Mouse (Mus musculus): ENCODE data around the gene Cog1. TPM values are rescaled to one million over a fixed set of nuclear protein-coding genes. Genes with fewer than 3 reads are reported as not detected.

Cog1 gene
- polyA plus RNA-seq, 1 experiment, result 49.9 TPM

DNA sequence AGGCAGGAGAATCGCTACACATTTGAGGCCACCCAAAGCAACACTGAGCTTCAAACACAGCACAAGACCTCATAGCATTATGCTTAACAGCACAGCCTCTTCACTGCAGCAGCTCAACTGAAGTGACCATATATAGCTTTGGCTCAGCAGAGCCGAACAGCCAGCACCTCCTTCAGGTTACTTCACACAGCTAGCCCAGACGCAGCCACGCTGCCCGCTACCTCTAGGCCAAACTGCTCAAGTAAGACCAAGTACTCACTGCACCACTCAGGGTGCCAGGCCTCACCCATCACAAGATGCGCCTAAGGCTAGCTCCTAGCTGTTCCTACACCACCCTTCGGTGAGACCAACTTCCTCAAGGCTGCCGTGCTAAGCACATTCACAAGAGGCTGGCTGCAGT lies 29.4 kb downstream of the Cog1 start:
- TF ChIP-seq POLR2A (IDR thresholded peaks at IDR 0.05; ENCODE audit: borderline replicate concordance, low read depth, low read length) (no peak), CTCF (IDR thresholded peaks at IDR 0.05; ENCODE audit: low read depth, low read length) (no peak)
- H3K27ac ChIP-seq (ENCODE audit: insufficient read depth, low read depth, low read length), result no peak overlapping the region
- no peak overlapping the region for H3K4me3 ChIP-seq (ENCODE audit: insufficient read depth, low read length)
- H3K4me1 ChIP-seq (ENCODE audit: control insufficient read depth, insufficient read depth, low read length), result peaks cover 32% of the 10 kb centered on the region

DNA sequence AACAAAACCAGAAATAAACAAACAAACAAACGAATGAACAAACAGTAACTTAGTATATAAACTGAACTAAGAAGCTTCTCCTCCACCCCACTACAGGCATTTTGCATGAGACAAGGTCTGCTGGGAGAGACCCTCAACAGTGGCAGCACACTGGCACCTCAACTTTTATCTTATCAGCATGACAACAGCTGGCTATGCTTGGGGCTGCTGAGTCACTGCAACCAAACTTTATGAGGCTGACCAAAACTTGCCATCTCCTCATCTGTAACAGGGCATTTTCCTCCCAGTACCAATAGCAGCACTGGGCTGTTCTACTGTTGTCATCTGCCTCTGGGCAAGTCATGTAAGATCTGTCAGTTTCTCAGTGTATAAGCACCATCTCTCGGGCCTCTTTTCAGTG lies 32.0 kb downstream of the Cog1 start:
- Histone ChIP-seq H3K27ac (ENCODE audit: insufficient read depth, low read depth, low read length) (no peak overlapping the region), H3K4me1 (ENCODE audit: control insufficient read depth, insufficient read depth, low read length) (peaks cover 38% of the 10 kb centered on the region), H3K4me3 (ENCODE audit: insufficient read depth, low read length) (no peak overlapping the region)
- TF ChIP-seq POLR2A (IDR thresholded peaks at IDR 0.05; ENCODE audit: borderline replicate concordance, low read depth, low read length) (no peak), CTCF (IDR thresholded peaks at IDR 0.05; ENCODE audit: low read depth, low read length) (no peak)

DNA sequence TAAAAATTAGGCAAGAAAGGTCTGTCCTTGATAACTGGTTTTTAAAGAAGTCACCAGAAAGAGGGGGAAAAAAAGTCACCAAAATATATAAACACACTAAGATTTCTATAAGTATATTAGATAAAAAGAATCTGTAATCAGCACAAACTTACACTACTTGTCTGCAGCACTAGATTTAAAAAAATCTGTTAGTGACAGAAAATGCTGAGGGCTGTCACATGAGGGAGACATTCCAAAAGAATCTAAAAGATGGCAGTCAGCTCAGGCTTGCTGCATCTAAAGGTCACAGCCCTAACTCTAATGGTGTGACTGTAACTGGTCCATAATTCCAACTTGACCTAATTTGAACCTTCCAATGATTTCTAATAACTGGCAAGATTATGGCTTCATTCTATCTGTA lies 33.0 kb downstream of the Cog1 start:
- TF ChIP-seq CTCF (IDR thresholded peaks at IDR 0.05; ENCODE audit: low read depth, low read length), result no peak
- TF ChIP-seq POLR2A (IDR thresholded peaks at IDR 0.05; ENCODE audit: borderline replicate concordance, low read depth, low read length), result no peak
- H3K4me3 ChIP-seq (ENCODE audit: insufficient read depth, low read length), result no peak overlapping the region
- H3K27ac ChIP-seq (ENCODE audit: insufficient read depth, low read depth, low read length), result no peak overlapping the region
- peaks cover 43% of the 10 kb centered on the region for H3K4me1 ChIP-seq (ENCODE audit: control insufficient read depth, insufficient read depth, low read length)

DNA sequence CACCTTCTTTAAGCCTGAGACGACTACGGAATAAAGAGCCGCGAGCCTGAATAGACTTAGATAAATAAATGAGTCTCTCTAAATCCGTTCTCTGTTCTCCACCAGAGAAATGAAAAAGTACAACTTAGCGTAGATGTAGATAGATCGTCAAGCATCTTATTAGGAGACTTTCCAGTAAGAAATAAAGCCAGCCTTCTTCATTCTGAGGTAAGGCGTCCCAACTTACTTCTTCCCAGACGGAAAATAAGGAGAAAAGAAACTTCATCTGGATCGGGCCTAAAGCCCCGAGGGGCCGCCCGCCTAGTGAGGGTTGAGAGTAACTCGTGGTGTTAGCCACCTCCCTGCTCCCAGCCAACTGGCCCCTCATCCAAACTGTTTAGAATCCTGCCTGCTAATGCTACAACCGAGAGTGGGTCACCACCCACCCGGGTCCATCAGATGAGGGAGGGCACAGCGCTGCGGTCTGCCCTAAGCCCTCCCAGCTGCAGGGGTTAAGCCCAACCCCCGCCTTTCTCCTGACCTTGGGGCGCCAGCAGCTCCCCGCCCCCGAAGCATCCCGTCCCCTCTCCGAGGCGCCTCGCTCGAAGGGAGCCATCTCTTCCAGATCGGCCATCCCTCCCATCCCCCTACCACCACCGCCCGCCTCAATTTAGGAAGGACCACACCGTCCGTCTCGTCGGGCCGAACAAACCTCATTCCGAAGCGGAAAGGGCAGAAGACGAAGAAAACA lies 34.1 kb downstream of the Cog1 start:
- Histone ChIP-seq H3K27ac (ENCODE audit: insufficient read depth, low read depth, low read length) (peak overlapping the region; percentile 77), H3K4me1 (ENCODE audit: control insufficient read depth, insufficient read depth, low read length) (peaks cover 37% of the 10 kb centered on the region), H3K4me3 (ENCODE audit: insufficient read depth, low read length) (peak overlapping the region; percentile 91)
- no peak for TF ChIP-seq POLR2A (IDR thresholded peaks at IDR 0.05; ENCODE audit: borderline replicate concordance, low read depth, low read length)

DNA sequence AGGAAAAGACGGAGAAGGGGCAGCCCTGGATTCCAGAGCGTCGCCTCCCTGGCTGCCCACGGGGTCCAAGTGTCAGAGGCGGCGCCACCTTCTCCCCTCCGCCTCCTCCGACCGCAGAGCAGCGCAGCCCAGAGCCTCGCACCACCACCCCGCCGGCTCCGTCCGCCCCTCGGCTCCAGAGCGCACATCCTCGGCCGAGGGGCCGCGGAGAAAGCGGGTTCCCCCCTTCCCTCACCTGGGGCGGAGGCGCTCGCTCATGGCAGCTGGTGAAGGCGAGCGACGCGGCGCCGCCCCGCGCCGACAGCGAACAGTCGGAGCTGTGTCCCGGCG lies 34.6 kb downstream of the Cog1 start:
- peaks cover 33% of the 10 kb centered on the region for H3K4me1 ChIP-seq (ENCODE audit: control insufficient read depth, insufficient read depth, low read length)
- TF ChIP-seq CTCF (IDR thresholded peaks at IDR 0.05; ENCODE audit: low read depth, low read length) (no peak), POLR2A (IDR thresholded peaks at IDR 0.05; ENCODE audit: borderline replicate concordance, low read depth, low read length) (no peak)
- H3K4me3 ChIP-seq (ENCODE audit: insufficient read depth, low read length), result peak overlapping the region; percentile 91
- H3K27ac ChIP-seq (ENCODE audit: insufficient read depth, low read depth, low read length), result peak overlapping the region; percentile 77

DNA sequence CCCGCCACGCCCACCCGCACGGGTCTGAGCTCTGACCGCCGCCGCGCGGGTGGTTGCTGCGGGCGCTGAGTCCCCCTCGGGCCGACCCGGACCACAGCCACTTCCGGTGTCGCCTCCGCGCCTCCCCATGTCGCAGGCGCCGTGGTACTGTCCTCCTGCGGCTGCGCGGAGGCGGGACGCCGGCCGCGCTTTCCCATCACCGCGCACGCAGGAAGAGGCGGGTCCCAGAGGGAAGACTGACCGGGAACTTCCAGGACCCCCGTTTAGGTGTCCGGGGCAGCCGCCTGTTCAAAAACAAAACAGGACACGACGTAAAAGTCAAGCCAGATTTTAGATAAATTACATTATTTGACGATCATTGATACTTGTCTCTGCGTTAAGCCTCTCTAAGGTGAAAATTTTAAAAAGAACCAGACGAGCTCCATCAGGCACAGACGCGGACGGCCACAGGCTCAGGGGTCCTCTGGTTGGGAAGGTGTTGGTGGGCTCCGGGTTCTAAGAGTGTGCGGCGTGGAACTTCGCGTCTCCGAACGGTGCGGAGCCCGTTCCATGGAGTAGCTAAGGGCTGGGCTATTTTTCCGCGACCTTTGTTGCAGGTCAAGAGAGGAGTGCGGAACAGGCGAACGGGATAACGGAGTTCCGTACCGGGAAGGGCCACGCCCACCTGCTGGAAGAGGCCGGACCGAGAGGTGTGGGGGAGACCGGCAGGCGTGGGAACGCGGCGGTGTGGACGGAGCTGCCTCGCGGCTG lies 35.2 kb downstream of the Cog1 start, which contains the start of the genes Fam104a and D11Wsu47e:
Gene Fam104a, minus strand, starts transcription at position 199 of the 750 bp plus-strand sequence.
Gene D11Wsu47e, plus strand, starts transcription at position 456 of the 750 bp plus-strand sequence.
- Histone ChIP-seq H3K27ac (ENCODE audit: insufficient read depth, low read depth, low read length) (peak within 1 kb of the TSS; percentile 77), H3K4me3 (ENCODE audit: insufficient read depth, low read length) (peak within 1 kb of the TSS; percentile 97), H3K4me1 (ENCODE audit: control insufficient read depth, insufficient read depth, low read length) (peaks cover 30% of the 10 kb centered on the region)
- TF ChIP-seq POLR2A (IDR thresholded peaks at IDR 0.05; ENCODE audit: borderline replicate concordance, low read depth, low read length) (0 out of 2 replicates have a peak, but pooled peaks have one; percentile 56), CTCF (IDR thresholded peaks at IDR 0.05; ENCODE audit: low read depth, low read length) (no peak)

DNA sequence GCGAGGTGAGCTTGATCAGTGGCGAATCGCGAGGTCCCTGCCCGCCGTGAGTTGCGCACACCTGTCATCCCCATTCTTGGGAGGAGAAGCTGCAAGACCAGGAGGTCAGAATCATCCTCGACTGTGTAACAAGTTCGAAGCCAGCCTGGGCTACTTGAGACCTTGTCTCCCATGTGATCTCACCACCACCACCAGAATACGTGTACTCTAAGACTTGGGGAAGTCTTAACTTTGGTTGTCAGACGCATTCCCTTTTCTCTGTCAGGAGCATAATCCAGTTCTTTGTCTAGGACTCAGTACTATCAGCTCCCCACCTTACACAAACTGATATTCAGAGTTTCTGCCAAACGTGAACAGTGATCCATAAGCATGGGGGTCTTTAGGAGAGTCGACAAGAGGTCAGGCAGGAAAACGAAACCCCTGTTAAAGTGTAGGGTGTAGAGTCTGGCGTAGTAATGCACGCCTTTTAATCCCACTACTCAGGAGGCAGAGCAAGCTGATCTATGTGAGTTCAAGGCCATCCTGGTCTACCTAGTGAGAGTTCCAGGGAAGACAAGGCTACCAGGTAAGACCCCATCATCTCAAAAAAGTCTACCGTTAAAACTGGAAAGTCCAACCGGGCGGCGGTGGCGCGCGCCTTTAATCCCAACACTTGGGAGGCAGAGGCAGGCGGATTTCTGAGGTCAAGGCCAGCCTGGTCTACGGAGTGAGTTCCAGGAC lies 35.9 kb downstream of the Cog1 start:
- H3K4me1 ChIP-seq (ENCODE audit: control insufficient read depth, insufficient read depth, low read length), result peaks cover 28% of the 10 kb centered on the region
- peak overlapping the region; percentile 97 for H3K4me3 ChIP-seq (ENCODE audit: insufficient read depth, low read length)
- peak overlapping the region; percentile 62 for H3K27ac ChIP-seq (ENCODE audit: insufficient read depth, low read depth, low read length)
- no peak for TF ChIP-seq POLR2A (IDR thresholded peaks at IDR 0.05; ENCODE audit: borderline replicate concordance, low read depth, low read length)
- TF ChIP-seq CTCF (IDR thresholded peaks at IDR 0.05; ENCODE audit: low read depth, low read length), result no peak

DNA sequence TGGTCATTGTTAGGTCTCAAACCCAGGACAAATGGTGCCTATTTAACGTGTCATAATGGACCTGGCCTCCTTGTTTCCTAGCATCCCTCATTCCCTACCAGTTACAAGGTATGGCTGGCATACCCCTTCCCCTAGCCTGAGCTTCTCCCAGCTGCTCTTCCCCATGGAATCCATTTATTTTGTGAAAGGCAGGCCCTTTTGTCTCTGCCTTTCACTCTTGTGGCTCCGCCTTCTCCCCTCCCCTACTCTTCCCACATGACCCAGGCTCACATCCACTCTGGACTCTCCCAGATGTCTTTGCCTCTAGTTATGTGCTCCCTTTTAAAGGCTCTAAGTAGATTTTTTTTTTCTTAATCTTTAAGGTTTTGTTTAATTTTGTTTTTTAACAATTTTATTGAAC lies 38.1 kb downstream of the Cog1 start:
- no peak overlapping the region for H3K27ac ChIP-seq (ENCODE audit: insufficient read depth, low read depth, low read length)
- H3K4me1 ChIP-seq (ENCODE audit: control insufficient read depth, insufficient read depth, low read length), result peaks cover 20% of the 10 kb centered on the region
- H3K4me3 ChIP-seq (ENCODE audit: insufficient read depth, low read length), result no peak overlapping the region
- TF ChIP-seq POLR2A (IDR thresholded peaks at IDR 0.05; ENCODE audit: borderline replicate concordance, low read depth, low read length), result no peak
- TF ChIP-seq CTCF (IDR thresholded peaks at IDR 0.05; ENCODE audit: low read depth, low read length), result no peak

DNA sequence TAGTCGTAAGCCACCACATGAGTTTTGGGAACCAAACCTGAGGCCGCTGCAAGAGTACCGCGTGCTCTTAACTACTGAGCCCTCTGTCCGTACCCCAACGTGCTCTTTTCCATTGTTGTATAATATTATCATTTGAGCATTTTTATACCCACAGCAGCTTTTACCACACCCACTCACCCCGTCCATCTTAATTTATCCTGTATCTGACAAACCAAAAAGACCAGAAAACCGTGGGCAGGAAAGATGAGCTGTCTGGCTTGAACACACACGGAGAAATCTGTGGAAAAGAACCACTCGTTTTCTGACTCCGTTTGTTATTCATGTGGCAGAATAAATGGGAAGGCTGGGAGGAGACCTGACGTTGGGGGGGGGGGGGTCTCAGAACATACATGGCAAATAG lies 41.5 kb downstream of the Cog1 start:
- H3K4me1 ChIP-seq (ENCODE audit: control insufficient read depth, insufficient read depth, low read length), result peaks cover 16% of the 10 kb centered on the region
- H3K4me3 ChIP-seq (ENCODE audit: insufficient read depth, low read length), result no peak overlapping the region
- TF ChIP-seq POLR2A (IDR thresholded peaks at IDR 0.05; ENCODE audit: borderline replicate concordance, low read depth, low read length) (no peak), CTCF (IDR thresholded peaks at IDR 0.05; ENCODE audit: low read depth, low read length) (no peak)
- no peak overlapping the region for H3K27ac ChIP-seq (ENCODE audit: insufficient read depth, low read depth, low read length)

All from bone marrow macrophage, adult 2 months (primary cell).